Mouse (Mus musculus) kidney, embryonic 15.5 days (tissue): ENCODE measurements around the gene Sectm1a. TPM values are rescaled to one million over a fixed set of nuclear protein-coding genes. Genes with fewer than 3 reads are reported as not detected.
"Not testable (repeated sequence)": the region's sequence is repeated elsewhere in the genome, so short reads cannot be mapped to it uniquely, and the experiment has no call there.

Experiments
- ATAC-seq: fragments of 200-750 bp; cut with Nextera tagmentation; replicated peaks from 2 replicates; pipeline ENCODE4 v1.8.0; 2017; ENCODE audit warnings: moderate TSS enrichment; ENCODE audit not compliant: low FRiP score
- H3K27ac ChIP-seq: fragments of 300-500 bp; sonication (generic); 2 replicates; pipeline ENCODE4 v1.5.1; 2015; ENCODE audit warnings: mild to moderate bottlenecking, inconsistent platforms
- H3K27me3 ChIP-seq: fragments of 300-500 bp; sonication (generic); 2 replicates; pipeline ENCODE4 v1.6.1; 2015; ENCODE audit warnings: inconsistent platforms
- H3K36me3 ChIP-seq: fragments of 300-500 bp; sonication (generic); 2 replicates; pipeline ENCODE4 v1.6.1; 2015; ENCODE audit warnings: inconsistent platforms
- H3K4me1 ChIP-seq: fragments of 300-500 bp; sonication (generic); 2 replicates; pipeline ENCODE4 v1.6.1; 2015; ENCODE audit warnings: inconsistent platforms
- H3K4me2 ChIP-seq: fragments of 300-500 bp; sonication (generic); 2 replicates; pipeline ENCODE4 v1.6.1; 2015; ENCODE audit warnings: moderate library complexity, mild to moderate bottlenecking, inconsistent platforms
- H3K4me3 ChIP-seq: fragments of 300-500 bp; sonication (generic); replicated peaks from 2 replicates; pipeline ENCODE4 v1.5.1; 2015; ENCODE audit warnings: mild to moderate bottlenecking, inconsistent platforms
- H3K9ac ChIP-seq: fragments of 300-500 bp; sonication (generic); 2 replicates; pipeline ENCODE4 v1.6.1; 2015; ENCODE audit warnings: mild to moderate bottlenecking, inconsistent platforms
- H3K9me3 ChIP-seq: fragments of 300-500 bp; sonication (generic); replicated peaks from 2 replicates; pipeline ENCODE4 v1.6.1; 2016; ENCODE audit warnings: inconsistent platforms
- WGBS: fragments of 180-500 bp; shearing (Covaris S2); methylation state at CpG from one replicate; pipeline ENCODE4 v1.1.7; 2015; ENCODE audit warnings: mixed read lengths; 5-methylcytosine and 5-hydroxymethylcytosine counted together
- polyA plus RNA-seq: library from polyadenylated mRNA; unstranded; fragments of >200 nt; fragmentation: Nextera tagmentation; extraction: Ambion mirVana; gene quantifications from 2 replicates; pipeline ENCODE4 v1.2.1, GENCODE M21; 2015

Gene Sectm1a
- polyA plus RNA-seq, 1 experiment from 2014 or later: 0.34 TPM

GRCm38 (mm10) chr11:121058956-121059355 is 22.1 kb downstream of the Sectm1a start:
- Histone ChIP-seq H3K36me3 (no peaks in the 10 kb centered on the region), H3K4me3 (no peak overlapping the region), H3K27me3 (0 out of 2 replicates have a peak, but pooled peaks cover 5% of the 10 kb centered on the region), H3K9me3 (no peaks in the 10 kb centered on the region), H3K9ac (no peak overlapping the region), H3K27ac (no peak overlapping the region), H3K4me2 (no peak overlapping the region), H3K4me1 (peaks cover 10% of the 10 kb centered on the region)
- WGBS: 85% methylated on average over 4 of the region's 4 CpGs
- ATAC-seq: no peak

- 77% methylated on average over 5 of the region's 5 CpGs for WGBS
- H3K36me3 ChIP-seq: no peaks in the 10 kb centered on the region
- H3K9me3 ChIP-seq: no peaks in the 10 kb centered on the region
- H3K4me3 ChIP-seq: no peak overlapping the region
- no peak overlapping the region for H3K27ac ChIP-seq
- H3K27me3 ChIP-seq: 0 out of 2 replicates have a peak, but pooled peaks cover 5% of the 10 kb centered on the region
- H3K9ac ChIP-seq: no peak overlapping the region
- no peak overlapping the region for H3K4me2 ChIP-seq
- peaks cover 10% of the 10 kb centered on the region for H3K4me1 ChIP-seq
- no peak for ATAC-seq
Observed at GRCm38 (mm10) chr11:121058122-121058521, 22.9 kb downstream of the Sectm1a start.

GRCm38 (mm10) chr11:121056536-121057236 is 24.3 kb downstream of the Sectm1a start:
- Histone ChIP-seq H3K9ac (no peak overlapping the region), H3K27ac (peak overlapping the region; percentile 66)

GRCm38 (mm10) chr11:121053536-121053935 is 27.5 kb downstream of the Sectm1a start:
- Histone ChIP-seq H3K9ac (no peak overlapping the region), H3K4me1 (peaks cover 10% of the 10 kb centered on the region), H3K9me3 (no peaks in the 10 kb centered on the region), H3K36me3 (no peaks in the 10 kb centered on the region), H3K27ac (no peak overlapping the region), H3K27me3 (0 out of 2 replicates have a peak, but pooled peaks cover 5% of the 10 kb centered on the region), H3K4me3 (no peak overlapping the region), H3K4me2 (no peak overlapping the region)
- peak; percentile 65; the same call in 1 of the 2 replicates for ATAC-seq
- WGBS: 18% methylated on average over 8 of the region's 8 CpGs

More at GRCm38 (mm10) chr11:121056536-121057236, 24.3 kb downstream of the Sectm1a start:
- 30% methylated on average over 7 of the region's 7 CpGs for WGBS
- H3K4me3 ChIP-seq: no peak overlapping the region
- no peak overlapping the region for H3K4me2 ChIP-seq
- peak; percentile 78 for ATAC-seq
- H3K4me1 ChIP-seq: peaks cover 10% of the 10 kb centered on the region
- 0 out of 2 replicates have a peak, but pooled peaks cover 5% of the 10 kb centered on the region for H3K27me3 ChIP-seq
- no peaks in the 10 kb centered on the region for H3K9me3 ChIP-seq
- H3K36me3 ChIP-seq: no peaks in the 10 kb centered on the region

GRCm38 (mm10) chr11:121052387-121052786 is 28.6 kb downstream of the Sectm1a start:
- 64% methylated on average over 4 of the region's 4 CpGs for WGBS
- peaks cover 10% of the 10 kb centered on the region for H3K4me1 ChIP-seq
- H3K27ac ChIP-seq: no peak overlapping the region
- no peak overlapping the region for H3K9ac ChIP-seq
- H3K9me3 ChIP-seq: no peaks in the 10 kb centered on the region
- ATAC-seq: no peak
- H3K4me2 ChIP-seq: no peak overlapping the region
- no peak overlapping the region for H3K4me3 ChIP-seq
- H3K36me3 ChIP-seq: no peaks in the 10 kb centered on the region
- H3K27me3 ChIP-seq: 0 out of 2 replicates have a peak, but pooled peaks cover 5% of the 10 kb centered on the region

- Histone ChIP-seq H3K4me2 (no peak overlapping the region), H3K4me1 (peaks cover 8% of the 10 kb centered on the region), H3K9ac (no peak overlapping the region), H3K4me3 (no peak overlapping the region), H3K27ac (no peak overlapping the region), H3K36me3 (no peaks in the 10 kb centered on the region), H3K27me3 (0 out of 2 replicates have a peak, but pooled peaks cover 5% of the 10 kb centered on the region), H3K9me3 (no peaks in the 10 kb centered on the region)
- WGBS: 60% methylated on average over 1 of the region's 1 CpGs
- ATAC-seq: no peak
Observed at GRCm38 (mm10) chr11:121051793-121052192, 29.2 kb downstream of the Sectm1a start.

GRCm38 (mm10) chr11:121049840-121050239 is 31.2 kb downstream of the Sectm1a start:
- WGBS: 57% methylated on average over 1 of the region's 1 CpGs

GRCm38 (mm10) chr11:121047826-121048399 is 33.1 kb downstream of the Sectm1a start:
- H3K9me3 ChIP-seq: no peaks in the 10 kb centered on the region
- ATAC-seq: no peak
- no peaks in the 10 kb centered on the region for H3K27me3 ChIP-seq
- WGBS: 24% methylated on average over 2 of the region's 2 CpGs
- no peaks in the 10 kb centered on the region for H3K36me3 ChIP-seq
- no peak overlapping the region for H3K4me3 ChIP-seq
- H3K27ac ChIP-seq: no peak overlapping the region
- no peaks in the 10 kb centered on the region for H3K4me1 ChIP-seq
- H3K9ac ChIP-seq: no peak overlapping the region
- H3K4me2 ChIP-seq: no peak overlapping the region

More at GRCm38 (mm10) chr11:121049840-121050239, 31.2 kb downstream of the Sectm1a start:
- H3K4me1 ChIP-seq: no peaks in the 10 kb centered on the region
- no peak overlapping the region for H3K4me2 ChIP-seq
- no peaks in the 10 kb centered on the region for H3K36me3 ChIP-seq
- ATAC-seq: no peak
- H3K9ac ChIP-seq: no peak overlapping the region
- 0 out of 2 replicates have a peak, but pooled peaks cover 5% of the 10 kb centered on the region for H3K27me3 ChIP-seq
- H3K9me3 ChIP-seq: no peaks in the 10 kb centered on the region
- no peak overlapping the region for H3K4me3 ChIP-seq
- no peak overlapping the region for H3K27ac ChIP-seq

GRCm38 (mm10) chr11:121045286-121045685 is 35.7 kb downstream of the Sectm1a start:
- Histone ChIP-seq H3K27me3 (no peaks in the 10 kb centered on the region), H3K9me3 (no peaks in the 10 kb centered on the region), H3K9ac (no peak overlapping the region), H3K36me3 (no peaks in the 10 kb centered on the region), H3K4me3 (no peak overlapping the region), H3K4me2 (no peak overlapping the region), H3K27ac (no peak overlapping the region), H3K4me1 (no peaks in the 10 kb centered on the region)
- 73% methylated on average over 1 of the region's 1 CpGs for WGBS
- ATAC-seq: no peak

GRCm38 (mm10) chr11:121043025-121043424 is 38.0 kb downstream of the Sectm1a start:
- H3K27me3 ChIP-seq, H3K4me3 ChIP-seq, H3K36me3 ChIP-seq, H3K4me1 ChIP-seq, ATAC-seq, H3K27ac ChIP-seq, H3K9me3 ChIP-seq, H3K4me2 ChIP-seq, H3K9ac ChIP-seq: not testable (repeated sequence)
- WGBS: 39% methylated on average over 1 of the region's 1 CpGs

GRCm38 (mm10) chr11:121042480-121042879 is 38.5 kb downstream of the Sectm1a start:
- no peak for ATAC-seq
- 72% methylated on average over 4 of the region's 4 CpGs for WGBS
- no peaks in the 10 kb centered on the region for H3K9me3 ChIP-seq
- no peak overlapping the region for H3K27ac ChIP-seq
- no peaks in the 10 kb centered on the region for H3K4me1 ChIP-seq
- H3K4me3 ChIP-seq: no peak overlapping the region
- no peaks in the 10 kb centered on the region for H3K27me3 ChIP-seq
- no peak overlapping the region for H3K9ac ChIP-seq
- H3K4me2 ChIP-seq: no peak overlapping the region
- no peaks in the 10 kb centered on the region for H3K36me3 ChIP-seq

- Histone ChIP-seq H3K4me1 (no peaks in the 10 kb centered on the region), H3K27me3 (no peaks in the 10 kb centered on the region), H3K36me3 (no peaks in the 10 kb centered on the region), H3K4me2 (no peak overlapping the region), H3K27ac (no peak overlapping the region), H3K4me3 (no peak overlapping the region), H3K9me3 (no peaks in the 10 kb centered on the region), H3K9ac (no peak overlapping the region)
- ATAC-seq: no peak
- 70% methylated on average over 4 of the region's 4 CpGs for WGBS
Observed at GRCm38 (mm10) chr11:121041636-121042035, 39.4 kb downstream of the Sectm1a start.
